Mouse (Mus musculus) liver, postnatal 0 days (tissue): Measurements from ENCODE around the gene Itpr2. TPM values are rescaled to one million over a fixed set of nuclear protein-coding genes. Genes with fewer than 3 reads are reported as not detected.

ENCODE experiments used
- ATAC-seq: fragments of 200-750 bp; cut with Nextera tagmentation; 2 replicates; pipeline ENCODE4 v1.8.0; 2017; ENCODE audit warnings: mild to moderate bottlenecking, moderate library complexity
- DNase-seq: peaks from one replicate; pipeline ENCODE4 v3.0.0-alpha.2; 2016
- H3K27ac ChIP-seq: fragments of 300-500 bp; sonication (generic); 2 replicates; pipeline ENCODE4 v1.5.1; 2014; ENCODE audit warnings: antibody characterized with exemption, moderate library complexity, mild to moderate bottlenecking, low read depth
- H3K27me3 ChIP-seq: fragments of 300-500 bp; sonication (generic); 2 replicates; pipeline ENCODE4 v1.6.1; 2014; ENCODE audit warnings: low read length, control low read depth, mixed read lengths; ENCODE audit not compliant: insufficient read depth
- H3K36me3 ChIP-seq: fragments of 300-500 bp; sonication (generic); replicated peaks from 2 replicates; pipeline ENCODE4 v1.6.1; 2014; ENCODE audit warnings: mild to moderate bottlenecking, control low read depth, low read length, moderate library complexity, mixed read lengths; ENCODE audit not compliant: insufficient read depth
- H3K4me1 ChIP-seq: fragments of 300-500 bp; sonication (generic); 2 replicates; pipeline ENCODE4 v1.6.1; 2014; ENCODE audit warnings: antibody characterized with exemption, mild to moderate bottlenecking, control low read depth; ENCODE audit not compliant: insufficient read depth
- H3K4me2 ChIP-seq: fragments of 300-500 bp; sonication (generic); 2 replicates; pipeline ENCODE4 v1.6.1; 2014; ENCODE audit warnings: low read depth, mild to moderate bottlenecking, low read length, moderate library complexity, mixed read lengths
- H3K4me3 ChIP-seq: fragments of 300-500 bp; sonication (generic); 2 replicates; pipeline ENCODE4 v1.5.1; 2014; ENCODE audit warnings: low read depth, low read length
- H3K9ac ChIP-seq: fragments of 300-500 bp; sonication (generic); replicated peaks from 2 replicates; pipeline ENCODE4 v1.6.1; 2014; ENCODE audit warnings: mild to moderate bottlenecking, moderate library complexity
- H3K9me3 ChIP-seq: fragments of 300-500 bp; sonication (generic); 2 replicates; pipeline ENCODE4 v1.6.1; 2016; ENCODE audit warnings: mild to moderate bottlenecking, control low read depth, low read length, mixed read lengths
- CTCF ChIP-seq: sonication (generic); IDR thresholded peaks from 2 replicates; pipeline ENCODE4 v1.5.1; 2016; ENCODE audit warnings: antibody characterized with exemption, low read depth
- EP300 ChIP-seq: IDR thresholded peaks from 2 replicates; pipeline ENCODE4 v1.6.1; 2016; ENCODE audit warnings: antibody characterized with exemption, low read depth, mild to moderate bottlenecking
- WGBS: fragments of 180-500 bp; shearing (Covaris S2); extraction: QIAGEN DNeasy Blood & Tissue Kit; methylation state at CpG from one replicate; pipeline ENCODE4 v1.1.7; 2014; ENCODE audit not compliant: insufficient replicate concordance; 5-methylcytosine and 5-hydroxymethylcytosine counted together
- polyA plus RNA-seq: library from polyadenylated mRNA; unstranded; fragments of >200 nt; fragmentation: Nextera tagmentation; extraction: Ambion mirVana; gene quantifications from 2 replicates; pipeline ENCODE4 v1.2.1, GENCODE M21; 2015

The Itpr2 gene
- polyA plus RNA-seq, 1 experiment from 2014 or later, result 13.8 TPM

GRCm38 (mm10) chr6:146243068-146243467, 259.0 kb downstream of the Itpr2 start:
- ATAC-seq (no peak), DNase-seq (no peak)
- Histone ChIP-seq H3K4me3 (no peak overlapping the region), H3K9ac (no peak overlapping the region), H3K4me2 (no peak overlapping the region), H3K27me3 (no peaks in the 10 kb centered on the region), H3K4me1 (peaks cover 3% of the 10 kb centered on the region), H3K9me3 (peaks cover 3% of the 10 kb centered on the region; the same call in 1 of the 2 replicates), H3K36me3 (peaks cover 27% of the 10 kb centered on the region), H3K27ac (no peak overlapping the region)
- WGBS, result 76% methylated on average over 5 of the region's 5 CpGs
- no peak for TF ChIP-seq CTCF
- TF ChIP-seq EP300, result no peak

GRCm38 (mm10) chr6:146241336-146241735, 260.7 kb downstream of the Itpr2 start:
- ATAC-seq (no peak), DNase-seq (no peak)
- H3K27ac ChIP-seq, result no peak overlapping the region
- H3K4me2 ChIP-seq, result no peak overlapping the region
- no peak overlapping the region for H3K4me3 ChIP-seq
- no peaks in the 10 kb centered on the region for H3K4me1 ChIP-seq
- H3K9me3 ChIP-seq, result peaks cover 3% of the 10 kb centered on the region; the same call in 1 of the 2 replicates
- no peak for TF ChIP-seq CTCF
- no peak for TF ChIP-seq EP300
- WGBS, result 93% methylated on average over 3 of the region's 3 CpGs
- H3K36me3 ChIP-seq, result peaks cover 39% of the 10 kb centered on the region
- H3K9ac ChIP-seq, result no peak overlapping the region
- H3K27me3 ChIP-seq, result no peaks in the 10 kb centered on the region

GRCm38 (mm10) chr6:146235165-146235564, 266.9 kb downstream of the Itpr2 start:
- DNase-seq, result no peak
- no peak overlapping the region for H3K4me3 ChIP-seq
- WGBS, result 89% methylated on average over 3 of the region's 3 CpGs
- no peak for ATAC-seq
- no peak overlapping the region for H3K4me2 ChIP-seq
- no peaks in the 10 kb centered on the region for H3K4me1 ChIP-seq
- H3K9ac ChIP-seq, result no peak overlapping the region
- H3K9me3 ChIP-seq, result no peaks in the 10 kb centered on the region
- H3K27ac ChIP-seq, result no peak overlapping the region
- H3K36me3 ChIP-seq, result peaks cover 50% of the 10 kb centered on the region
- TF ChIP-seq CTCF (no peak), EP300 (no peak)
- no peaks in the 10 kb centered on the region for H3K27me3 ChIP-seq

- H3K4me3 ChIP-seq, result no peak overlapping the region
- no peaks in the 10 kb centered on the region for H3K4me1 ChIP-seq
- DNase-seq (no peak), ATAC-seq (no peak)
- H3K27ac ChIP-seq, result no peak overlapping the region
- H3K36me3 ChIP-seq, result peaks cover 48% of the 10 kb centered on the region
- WGBS, result 96% methylated on average over 1 of the region's 1 CpGs
- H3K9me3 ChIP-seq, result no peaks in the 10 kb centered on the region
- no peak overlapping the region for H3K4me2 ChIP-seq
- TF ChIP-seq EP300 (no peak), CTCF (no peak)
- no peaks in the 10 kb centered on the region for H3K27me3 ChIP-seq
- no peak overlapping the region for H3K9ac ChIP-seq
Observed at GRCm38 (mm10) chr6:146234417-146234816, 267.6 kb downstream of the Itpr2 start.

GRCm38 (mm10) chr6:146230903-146231302, 271.1 kb downstream of the Itpr2 start:
- H3K9me3 ChIP-seq, result no peaks in the 10 kb centered on the region
- DNase-seq, result no peak
- 64% methylated on average over 6 of the region's 6 CpGs for WGBS
- no peak overlapping the region for H3K4me3 ChIP-seq
- peak; percentile 55 for ATAC-seq
- H3K9ac ChIP-seq, result no peak overlapping the region
- no peak for TF ChIP-seq CTCF
- TF ChIP-seq EP300, result no peak
- H3K4me1 ChIP-seq, result no peaks in the 10 kb centered on the region
- peaks cover 52% of the 10 kb centered on the region for H3K36me3 ChIP-seq
- peak overlapping the region; percentile 57 for H3K4me2 ChIP-seq
- H3K27ac ChIP-seq, result peak overlapping the region; percentile 76
- no peaks in the 10 kb centered on the region for H3K27me3 ChIP-seq

- 48% methylated on average over 9 of the region's 9 CpGs for WGBS
- H3K4me3 ChIP-seq, result no peak overlapping the region
Observed at GRCm38 (mm10) chr6:146230373-146230788, 271.6 kb downstream of the Itpr2 start.

More at GRCm38 (mm10) chr6:146230373-146230788, 271.6 kb downstream of the Itpr2 start:
- Histone ChIP-seq H3K27ac (peak overlapping the region; percentile 76), H3K9me3 (no peaks in the 10 kb centered on the region), H3K36me3 (peaks cover 52% of the 10 kb centered on the region), H3K4me1 (no peaks in the 10 kb centered on the region), H3K9ac (peak overlapping the region; percentile 34; the same call in 1 of the 2 replicates), H3K27me3 (no peaks in the 10 kb centered on the region), H3K4me2 (peak overlapping the region; percentile 57)
- ATAC-seq (peak; percentile 89), DNase-seq (peak; percentile 22)
- TF ChIP-seq CTCF (no peak), EP300 (no peak)
